Mouse (Mus musculus) kidney, postnatal 0 days (tissue): ENCODE results near the gene Naa35. TPM values are rescaled to one million over a fixed set of nuclear protein-coding genes. Genes with fewer than 3 reads are reported as not detected.

Experiments
- ATAC-seq: fragments of 200-750 bp; cut with Nextera tagmentation; replicated peaks from 2 replicates; pipeline ENCODE4 v1.8.0; 2017; ENCODE audit warnings: low read depth, moderate number of reproducible peaks, moderate TSS enrichment, moderate library complexity; ENCODE audit not compliant: low FRiP score
- DNase-seq: peaks from one replicate; pipeline ENCODE4 v3.0.0-alpha.2; 2016; ENCODE audit warnings: low spot score
- H3K27ac ChIP-seq: fragments of 300-500 bp; sonication (generic); 2 replicates; pipeline ENCODE4 v1.5.1; 2014; ENCODE audit warnings: mild to moderate bottlenecking
- H3K27me3 ChIP-seq: fragments of 300-500 bp; sonication (generic); 2 replicates; pipeline ENCODE4 v1.6.1; 2014; ENCODE audit warnings: low read length, mixed read lengths; ENCODE audit not compliant: insufficient read depth
- H3K36me3 ChIP-seq: fragments of 300-500 bp; sonication (generic); 2 replicates; pipeline ENCODE4 v1.6.1; 2014; ENCODE audit warnings: low read length, mixed read lengths; ENCODE audit not compliant: insufficient read depth
- H3K4me1 ChIP-seq: fragments of 300-500 bp; sonication (generic); replicated peaks from 2 replicates; pipeline ENCODE4 v1.6.1; 2014; ENCODE audit warnings: antibody characterized with exemption, low read length, mixed read lengths; ENCODE audit not compliant: insufficient read depth
- H3K4me2 ChIP-seq: fragments of 300-500 bp; sonication (generic); 2 replicates; pipeline ENCODE4 v1.6.1; 2014; ENCODE audit warnings: mild to moderate bottlenecking, low read length, moderate library complexity, mixed read lengths
- H3K4me3 ChIP-seq: fragments of 300-500 bp; sonication (generic); replicated peaks from 2 replicates; pipeline ENCODE4 v1.5.1; 2014; ENCODE audit warnings: low read depth, low read length
- H3K9ac ChIP-seq: fragments of 300-500 bp; sonication (generic); 2 replicates; pipeline ENCODE4 v1.6.1; 2014; ENCODE audit warnings: low read depth, low read length
- H3K9me3 ChIP-seq: fragments of 300-500 bp; sonication (generic); replicated peaks from 2 replicates; pipeline ENCODE4 v1.6.1; 2016; ENCODE audit warnings: low read length, inconsistent platforms, mixed read lengths
- CTCF ChIP-seq: IDR thresholded peaks from 2 replicates; pipeline ENCODE4 v1.5.1; 2016; ENCODE audit warnings: antibody characterized with exemption, low read depth, mild to moderate bottlenecking, moderate library complexity
- WGBS: fragments of 180-500 bp; shearing (Covaris S2); extraction: QIAGEN DNeasy Blood & Tissue Kit; methylation state at CpG from one replicate; pipeline ENCODE4 v1.1.7; 2014; 5-methylcytosine and 5-hydroxymethylcytosine counted together
- polyA plus RNA-seq: library from polyadenylated mRNA; unstranded; fragments of >200 nt; fragmentation: Nextera tagmentation; extraction: Ambion mirVana; gene quantifications from 2 replicates; pipeline ENCODE4 v1.2.1, GENCODE M21; 2015

Naa35 gene
- polyA plus RNA-seq, 1 experiment from 2014 or later = 91.9 TPM

GRCm38 (mm10) chr13:59672248-59672647 is 87.2 kb downstream of the Naa35 start:
- Histone ChIP-seq H3K36me3 (no peaks in the 10 kb centered on the region), H3K27me3 (no peaks in the 10 kb centered on the region), H3K27ac (no peak overlapping the region), H3K9me3 (no peaks in the 10 kb centered on the region), H3K4me2 (no peak overlapping the region), H3K4me1 (no peaks in the 10 kb centered on the region), H3K9ac (no peak overlapping the region), H3K4me3 (no peak overlapping the region)
- 77% methylated on average over 6 of the region's 6 CpGs for WGBS
- DNase-seq (no peak), ATAC-seq (no peak)
- TF ChIP-seq CTCF = no peak

GRCm38 (mm10) chr13:59673597-59673996 is 88.5 kb downstream of the Naa35 start:
- H3K27ac ChIP-seq = no peak overlapping the region
- no peak overlapping the region for H3K9ac ChIP-seq
- no peaks in the 10 kb centered on the region for H3K9me3 ChIP-seq
- WGBS = 59% methylated on average over 7 of the region's 7 CpGs
- TF ChIP-seq CTCF = no peak
- ATAC-seq (no peak), DNase-seq (no peak)
- no peaks in the 10 kb centered on the region for H3K36me3 ChIP-seq
- H3K4me2 ChIP-seq = no peak overlapping the region
- H3K4me3 ChIP-seq = no peak overlapping the region
- H3K4me1 ChIP-seq = no peaks in the 10 kb centered on the region
- no peaks in the 10 kb centered on the region for H3K27me3 ChIP-seq

GRCm38 (mm10) chr13:59674215-59674614 is 89.2 kb downstream of the Naa35 start:
- no peaks in the 10 kb centered on the region for H3K9me3 ChIP-seq
- H3K27me3 ChIP-seq = no peaks in the 10 kb centered on the region
- H3K4me3 ChIP-seq = peak overlapping the region; percentile 73; the same call in 1 of the 2 replicates
- no peak for TF ChIP-seq CTCF
- no peak overlapping the region for H3K27ac ChIP-seq
- H3K4me1 ChIP-seq = no peaks in the 10 kb centered on the region
- 0 out of 2 replicates have a peak overlapping the region, but pooled peaks have one; percentile 9 for H3K9ac ChIP-seq
- DNase-seq (peak; percentile 31), ATAC-seq (no peak)
- peak overlapping the region; percentile 94 for H3K4me2 ChIP-seq
- WGBS = 19% methylated on average over 3 of the region's 3 CpGs
- H3K36me3 ChIP-seq = no peaks in the 10 kb centered on the region

GRCm38 (mm10) chr13:59674761-59675150 is 89.7 kb downstream of the Naa35 start:
- Histone ChIP-seq H3K4me3 (peak overlapping the region; percentile 73), H3K9me3 (no peaks in the 10 kb centered on the region), H3K4me2 (peak overlapping the region; percentile 94), H3K36me3 (no peaks in the 10 kb centered on the region), H3K9ac (peak overlapping the region; percentile 70), H3K27ac (0 out of 2 replicates have a peak overlapping the region, but pooled peaks have one; percentile 75), H3K27me3 (no peaks in the 10 kb centered on the region), H3K4me1 (no peaks in the 10 kb centered on the region)
- ATAC-seq (no peak), DNase-seq (peak; percentile 47)
- WGBS = 5% methylated on average over 13 of the region's 13 CpGs
- no peak for TF ChIP-seq CTCF

GRCm38 (mm10) chr13:59675151-59676011 is 90.3 kb downstream of the Naa35 start, which contains the start of gene Golm1:
Golm1 (minus strand) TSS chr13:59675811.
- Histone ChIP-seq H3K27ac (peak within 1 kb of the TSS; percentile 75), H3K4me1 (no peaks in the 10 kb centered on the region), H3K9ac (peak within 1 kb of the TSS; percentile 70), H3K9me3 (no peaks in the 10 kb centered on the region), H3K27me3 (no peaks in the 10 kb centered on the region), H3K36me3 (no peaks in the 10 kb centered on the region), H3K4me2 (peak within 1 kb of the TSS; percentile 94), H3K4me3 (peak within 1 kb of the TSS; percentile 73)
- WGBS = 1% methylated on average over 44 of the region's 61 CpGs
- ATAC-seq (peak; percentile 72; the same call in 1 of the 2 replicates), DNase-seq (peak; percentile 78)
- TF ChIP-seq CTCF = no peak

- DNase-seq = no peak
- Histone ChIP-seq H3K4me1 (no peaks in the 10 kb centered on the region), H3K27me3 (no peaks in the 10 kb centered on the region), H3K9ac (no peak overlapping the region), H3K36me3 (no peaks in the 10 kb centered on the region), H3K9me3 (no peaks in the 10 kb centered on the region), H3K4me2 (0 out of 2 replicates have a peak overlapping the region, but pooled peaks have one; percentile 94), H3K27ac (no peak overlapping the region), H3K4me3 (no peak overlapping the region)
- ATAC-seq = no peak
- TF ChIP-seq CTCF = no peak
- 67% methylated on average over 12 of the region's 12 CpGs for WGBS
These were observed 91.5 kb downstream of the Naa35 start for GRCm38 (mm10) chr13:59676316-59677229.
